Mouse (Mus musculus) heart, embryonic 10.5 days (tissue): ENCODE measurements around the gene Vmn1r176. TPM values are rescaled to one million over a fixed set of nuclear protein-coding genes. Genes with fewer than 3 reads are reported as not detected.
"Not testable (repeated sequence)": the region's sequence is repeated elsewhere in the genome, so short reads cannot be mapped to it uniquely, and the experiment has no call there.

ENCODE experiments used
- DNase-seq: peaks from one replicate; pipeline ENCODE4 v3.0.0-alpha.2; 2017; ENCODE audit warnings: low spot score
- H3K27ac ChIP-seq: fragments of 300-500 bp; sonication (generic); 2 replicates; pipeline ENCODE4 v1.5.1; 2016; ENCODE audit warnings: mild to moderate bottlenecking
- H3K27me3 ChIP-seq: fragments of 300-500 bp; sonication (generic); 2 replicates; pipeline ENCODE4 v1.6.1; 2016; ENCODE audit warnings: mild to moderate bottlenecking; ENCODE audit not compliant: poor library complexity, insufficient read depth, severe bottlenecking
- H3K36me3 ChIP-seq: fragments of 300-500 bp; sonication (generic); 2 replicates; pipeline ENCODE4 v1.6.1; 2016; ENCODE audit warnings: mild to moderate bottlenecking, moderate library complexity
- H3K4me1 ChIP-seq: fragments of 300-500 bp; sonication (generic); 2 replicates; pipeline ENCODE4 v1.6.1; 2016; ENCODE audit warnings: mild to moderate bottlenecking
- H3K4me3 ChIP-seq: fragments of 300-500 bp; sonication (generic); 2 replicates; pipeline ENCODE4 v1.5.1; 2016; ENCODE audit warnings: mild to moderate bottlenecking, moderate library complexity
- H3K9me3 ChIP-seq: fragments of 300-500 bp; sonication (generic); 2 replicates; pipeline ENCODE4 v1.6.1; 2016; ENCODE audit warnings: mild to moderate bottlenecking, moderate library complexity
- WGBS: fragments of 180-500 bp; shearing (Covaris S2); methylation state at CpG from one replicate; pipeline ENCODE4 v1.1.7; 2016; 5-methylcytosine and 5-hydroxymethylcytosine counted together
- polyA plus RNA-seq: library from polyadenylated mRNA; unstranded; fragments of >200 nt; fragmentation: Nextera tagmentation; extraction: Ambion mirVana; gene quantifications from 2 replicates; pipeline ENCODE4 v1.2.1, GENCODE M21; 2016

The Vmn1r176 gene
- polyA plus RNA-seq: not detected in 2 replicates

- not testable (repeated sequence) for H3K4me3 ChIP-seq, H3K36me3 ChIP-seq, H3K9me3 ChIP-seq, H3K27ac ChIP-seq, H3K27me3 ChIP-seq, H3K4me1 ChIP-seq, DNase-seq
- no CpG with 5 or more reads among the region's 1 CpGs for WGBS
Measured at GRCm38 (mm10) chr7:23837272-23837671, at the start of gene Vmn1r176. Gene Vmn1r176 (minus strand): TSS chr7:23837372.

DNA sequence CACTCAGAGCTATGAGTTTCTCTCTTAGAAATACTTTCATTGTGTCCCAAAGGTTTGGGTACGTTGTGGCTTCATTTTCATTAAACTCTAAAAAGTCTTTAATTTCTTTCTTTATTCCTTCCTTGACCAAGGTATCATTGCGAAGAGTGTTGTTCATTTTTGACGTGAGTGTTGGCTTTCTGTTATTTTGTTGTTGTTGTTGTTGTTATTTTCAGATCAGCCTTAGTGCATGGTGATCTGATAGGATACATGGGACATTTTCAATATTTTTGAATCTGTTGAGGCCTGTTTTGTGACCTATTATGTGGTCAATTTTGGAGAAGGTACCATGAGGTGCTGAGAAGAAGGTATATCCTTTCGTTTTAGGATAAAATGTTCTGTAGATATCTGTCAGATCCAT is 39.7 kb upstream of the Vmn1r176 start:
- not testable (repeated sequence) for H3K36me3 ChIP-seq, H3K9me3 ChIP-seq, H3K27me3 ChIP-seq, DNase-seq, H3K4me1 ChIP-seq, H3K4me3 ChIP-seq, H3K27ac ChIP-seq
- 59% methylated on average over 4 of the region's 4 CpGs for WGBS

DNA sequence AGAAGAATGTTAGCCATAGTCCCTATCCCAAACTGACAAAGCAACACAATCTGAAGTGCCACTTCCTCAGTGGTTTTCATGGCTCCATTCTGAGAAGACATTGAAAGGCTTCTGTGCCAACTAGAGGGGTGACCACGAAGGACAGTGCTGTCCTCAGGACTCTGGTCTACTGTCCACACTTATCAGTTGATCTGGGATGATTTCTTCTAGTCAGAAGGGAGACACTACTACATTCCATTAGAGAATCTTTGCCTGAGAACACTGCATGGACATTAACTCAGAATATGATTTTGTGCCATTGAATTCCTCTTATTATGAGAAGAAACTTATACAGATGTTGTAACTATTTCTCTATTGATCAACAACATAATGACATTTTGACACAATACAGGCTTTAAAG is 29.2 kb upstream of the Vmn1r176 start, which contains the start of gene Vmn1r177:
Gene Vmn1r177, minus strand, starts transcription at position 101 of the 400 bp plus-strand sequence.
- H3K4me1 ChIP-seq, H3K27me3 ChIP-seq, H3K36me3 ChIP-seq, H3K27ac ChIP-seq, H3K9me3 ChIP-seq, H3K4me3 ChIP-seq, DNase-seq: not testable (repeated sequence)
- WGBS: 21% methylated on average over 1 of the region's 1 CpGs

GRCm38 (mm10) chr7:23810543-23810942 is 26.6 kb downstream of the Vmn1r176 start, which contains the start of gene Vmn1r175:
Gene Vmn1r175 (minus strand): TSS chr7:23810643.
- not testable (repeated sequence) for H3K9me3 ChIP-seq, H3K36me3 ChIP-seq, DNase-seq, H3K27me3 ChIP-seq, H3K4me3 ChIP-seq, H3K27ac ChIP-seq, H3K4me1 ChIP-seq

DNA sequence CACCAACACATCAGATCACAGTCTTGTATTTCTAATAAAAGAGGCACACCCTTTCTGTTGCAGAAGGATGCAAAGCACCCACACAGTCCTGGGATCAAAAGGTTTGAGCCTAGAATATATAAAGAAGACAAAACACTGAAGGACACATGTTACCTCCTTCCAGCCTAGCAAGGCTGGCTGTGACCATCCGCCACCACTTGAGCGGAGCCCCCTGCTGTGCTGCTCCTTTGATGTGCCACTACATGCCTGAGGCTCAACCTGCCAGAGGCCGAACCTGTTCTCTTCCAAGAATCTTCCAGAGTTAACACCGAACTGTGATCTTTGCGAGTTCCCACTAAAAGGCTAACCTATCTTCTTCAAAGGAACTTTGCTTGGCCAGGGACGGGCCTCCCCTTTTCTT is 52.6 kb downstream of the Vmn1r176 start:
- Histone ChIP-seq H3K9me3 (peaks cover 31% of the 10 kb centered on the region), H3K4me3 (no peak overlapping the region), H3K4me1 (no peaks in the 10 kb centered on the region), H3K36me3 (no peaks in the 10 kb centered on the region), H3K27me3 (no peaks in the 10 kb centered on the region), H3K27ac (no peak overlapping the region)
- 75% methylated on average over 6 of the region's 6 CpGs for WGBS
- DNase-seq: no peak

Other genes with a start within 250 kb of the Vmn1r176 start
- gene Vmn1r170, start 231.2 kb downstream of the Vmn1r176 start, polyA plus RNA-seq: not detected in 2 replicates
- not detected in 2 replicates for gene Vmn1r171, start 206.7 kb downstream of the Vmn1r176 start, polyA plus RNA-seq
- gene Vmn1r172, start 179.1 kb downstream of the Vmn1r176 start, polyA plus RNA-seq: not detected in 2 replicates
- not detected in 2 replicates for gene Vmn1r173, start 136.7 kb downstream of the Vmn1r176 start, polyA plus RNA-seq
- not detected in 2 replicates for gene Vmn1r174, start 85.1 kb downstream of the Vmn1r176 start, polyA plus RNA-seq
- gene Vmn1r175, start 26.7 kb downstream of the Vmn1r176 start, polyA plus RNA-seq: not detected in 2 replicates
- gene Vmn1r177, start 29.1 kb upstream of the Vmn1r176 start, polyA plus RNA-seq: not detected in 2 replicates
- not detected in 2 replicates for gene Vmn1r178, start 54.6 kb upstream of the Vmn1r176 start, polyA plus RNA-seq
- not detected in 2 replicates for gene Vmn1r179, start 89.6 kb upstream of the Vmn1r176 start, polyA plus RNA-seq
- not detected in 2 replicates for gene Vmn1r180, start 113.3 kb upstream of the Vmn1r176 start, polyA plus RNA-seq
- not detected in 2 replicates for gene Vmn1r181, start 137.2 kb upstream of the Vmn1r176 start, polyA plus RNA-seq
- not detected in 2 replicates for gene V1rd19, start 164.3 kb upstream of the Vmn1r176 start, polyA plus RNA-seq
- gene Vmn1r183, start 215.9 kb upstream of the Vmn1r176 start, polyA plus RNA-seq: not detected in 2 replicates
- 19.3 and 19.8 TPM in 2 replicates for gene Zfp180, start 244.6 kb upstream of the Vmn1r176 start, polyA plus RNA-seq